26 mouse cellular contexts compared by ENCODE assay signal in the genomic region with DNA sequence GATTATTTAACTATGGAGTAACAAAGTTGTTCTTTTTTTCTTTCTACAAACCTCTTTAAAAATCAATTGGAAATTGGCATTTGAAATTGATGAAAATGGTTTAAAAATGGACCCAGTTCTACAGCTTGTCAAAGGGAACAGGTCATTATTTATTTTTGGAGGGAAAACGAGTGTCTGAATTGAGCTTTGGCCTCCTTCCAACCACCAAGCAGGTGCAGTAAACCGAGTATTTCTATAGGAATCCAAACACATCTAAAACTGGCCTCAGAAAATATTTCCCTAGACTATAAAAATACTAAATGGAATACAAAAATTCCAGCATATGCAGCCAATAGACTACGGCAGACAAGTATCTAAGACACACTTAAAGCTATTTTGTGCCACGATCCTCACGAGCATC.
DNase-seq lines count a peak whose midpoint lies in the region; ATAC-seq lines count a peak whose summit lies in the region.
"Had no signal": no experiment of that assay in that cellular context is flagged by ENCODE, and none has a peak within 500 bp of the region (broad histone marks: within the 10 kb centered on the region; RNA-seq: fewer than 3 reads in every experiment).

No protein-coding gene starts in this region.

- H3K27me3 ChIP-seq in heart, embryonic 15.5 days: no peaks in the 10 kb centered on the region
- no peaks in the 10 kb centered on the region for H3K27me3 ChIP-seq in heart, embryonic 12.5 days (replicated peaks)
- H3K27me3 ChIP-seq in midbrain, embryonic 14.5 days (ENCODE audit: control insufficient read depth, insufficient read depth, low read length): no peaks in the 10 kb centered on the region
- no peaks in the 10 kb centered on the region for H3K27me3 ChIP-seq in midbrain, embryonic 15.5 days (replicated peaks)
- no peaks in the 10 kb centered on the region for H3K27me3 ChIP-seq in limb, embryonic 15.5 days
- no peaks in the 10 kb centered on the region for H3K27me3 ChIP-seq in neural tube, embryonic 15.5 days (replicated peaks)
- H3K27me3 ChIP-seq: embryonic facial prominence, embryonic 13.5 days; forebrain, embryonic 12.5 days; liver, embryonic 13.5 days; midbrain, embryonic 12.5 days; neural tube, embryonic 13.5 days; Patski had no signal

- H3K9me3 ChIP-seq in heart, embryonic 15.5 days (replicated peaks): no peaks in the 10 kb centered on the region
- H3K9me3 ChIP-seq in heart, embryonic 12.5 days (replicated peaks): no peaks in the 10 kb centered on the region
- H3K9me3 ChIP-seq in midbrain, embryonic 14.5 days (ENCODE audit: control insufficient read depth, low read length): no peaks in the 10 kb centered on the region
- H3K9me3 ChIP-seq in midbrain, embryonic 15.5 days: no peaks in the 10 kb centered on the region
- H3K9me3 ChIP-seq in limb, embryonic 15.5 days: no peaks in the 10 kb centered on the region
- no peaks in the 10 kb centered on the region for H3K9me3 ChIP-seq in neural tube, embryonic 15.5 days (replicated peaks)
- H3K9me3 ChIP-seq: embryonic facial prominence, embryonic 13.5 days; forebrain, embryonic 12.5 days; G1E; hindbrain, embryonic 10.5 days; liver, embryonic 13.5 days; midbrain, embryonic 12.5 days; neural tube, embryonic 13.5 days had no signal

- H3K9ac ChIP-seq in heart, embryonic 15.5 days: no peak overlapping the region
- no peak overlapping the region for H3K9ac ChIP-seq in heart, embryonic 12.5 days
- H3K9ac ChIP-seq in midbrain, embryonic 14.5 days (replicated peaks; ENCODE audit: low read length): no peak overlapping the region
- no peak overlapping the region for H3K9ac ChIP-seq in midbrain, embryonic 15.5 days
- no peak overlapping the region for H3K9ac ChIP-seq in limb, embryonic 15.5 days
- H3K9ac ChIP-seq in neural tube, embryonic 15.5 days (replicated peaks): no peak overlapping the region
- H3K9ac ChIP-seq: embryonic facial prominence, embryonic 13.5 days; forebrain, embryonic 12.5 days; liver, embryonic 13.5 days; midbrain, embryonic 12.5 days; neural tube, embryonic 13.5 days had no signal

- no peak for ATAC-seq in heart, embryonic 15.5 days (replicated peaks; ENCODE audit: insufficient number of reproducible peaks, insufficient read depth, low FRiP score, low read depth)
- ATAC-seq in heart, embryonic 12.5 days (ENCODE audit: insufficient number of reproducible peaks, low FRiP score): no peak
- no peak for ATAC-seq in midbrain, embryonic 14.5 days (ENCODE audit: low FRiP score, low TSS enrichment)
- no peak for ATAC-seq in midbrain, embryonic 15.5 days (replicated peaks)
- ATAC-seq in limb, embryonic 15.5 days (ENCODE audit: insufficient number of reproducible peaks, low FRiP score, low TSS enrichment, low read depth): no peak
- no peak for ATAC-seq in neural tube, embryonic 15.5 days (ENCODE audit: low FRiP score)
- ATAC-seq: hindbrain, embryonic 16.5 days; intestine, postnatal 0 days; Patski had no signal

- H3K4me1 ChIP-seq in heart, embryonic 15.5 days (replicated peaks): peaks cover 7% of the 10 kb centered on the region
- H3K4me1 ChIP-seq in heart, embryonic 12.5 days (replicated peaks): peaks cover 13% of the 10 kb centered on the region
- H3K4me1 ChIP-seq in midbrain, embryonic 14.5 days (ENCODE audit: control insufficient read depth, insufficient read depth, low read length): no peaks in the 10 kb centered on the region
- H3K4me1 ChIP-seq in midbrain, embryonic 15.5 days: peaks cover 5% of the 10 kb centered on the region; the same call in 1 of the 2 replicates
- peaks cover 20% of the 10 kb centered on the region for H3K4me1 ChIP-seq in limb, embryonic 15.5 days
- peaks cover 3% of the 10 kb centered on the region for H3K4me1 ChIP-seq in neural tube, embryonic 15.5 days
- H3K4me1 ChIP-seq: forebrain, embryonic 12.5 days; liver, embryonic 13.5 days; midbrain, embryonic 12.5 days had no signal

- peak; percentile 75 for DNase-seq in cerebellum, adult 9-10 months
- DNase-seq in cerebellum, adult 8-10 months: no peak
- no peak for DNase-seq in midbrain, embryonic 14.5 days
- DNase-seq: embryo, embryonic 11 days; layer of hippocampus, adult 9-11 months; liver, embryonic 13.5 days; lung, adult 2 months; lung, postnatal 14 days; right cerebral cortex, adult 18-20 months; right cerebral cortex, postnatal 4 days; thymus, adult 18-20 months had no signal

- 48% methylated on average over 5 of the region's 5 CpGs for WGBS in heart, embryonic 15.5 days
- 54% methylated on average over 5 of the region's 5 CpGs for WGBS in heart, embryonic 12.5 days
- WGBS in midbrain, embryonic 14.5 days: 77% methylated on average over 5 of the region's 5 CpGs
- 72% methylated on average over 5 of the region's 5 CpGs for WGBS in midbrain, embryonic 15.5 days
- 28% methylated on average over 5 of the region's 5 CpGs for WGBS in limb, embryonic 15.5 days
- 57% methylated on average over 5 of the region's 5 CpGs for WGBS in neural tube, embryonic 15.5 days

- H3K27ac ChIP-seq in heart, embryonic 15.5 days: 0 out of 2 replicates have a peak overlapping the region, but pooled peaks have one; percentile 9
- H3K27ac ChIP-seq in heart, embryonic 12.5 days (ENCODE audit: poor library complexity, severe bottlenecking): no peak overlapping the region
- H3K27ac ChIP-seq in midbrain, embryonic 14.5 days (replicated peaks; ENCODE audit: low read depth, low read length): 0 out of 2 replicates have a peak overlapping the region, but pooled peaks have one; percentile 5
- no peak overlapping the region for H3K27ac ChIP-seq in midbrain, embryonic 15.5 days
- H3K27ac ChIP-seq in limb, embryonic 15.5 days: peak overlapping the region; percentile 64; the same call in 1 of the 2 replicates
- no peak overlapping the region for H3K27ac ChIP-seq in neural tube, embryonic 15.5 days (replicated peaks)
- H3K27ac ChIP-seq: embryonic facial prominence, embryonic 13.5 days; hindbrain, embryonic 10.5 days; liver, embryonic 13.5 days; midbrain, embryonic 12.5 days; neural tube, embryonic 13.5 days had no signal

- no peak overlapping the region for H3K4me3 ChIP-seq in heart, embryonic 15.5 days
- H3K4me3 ChIP-seq in heart, embryonic 12.5 days: no peak overlapping the region
- H3K4me3 ChIP-seq in midbrain, embryonic 14.5 days (replicated peaks; ENCODE audit: low read depth, low read length): no peak overlapping the region
- H3K4me3 ChIP-seq in midbrain, embryonic 15.5 days: no peak overlapping the region
- H3K4me3 ChIP-seq in limb, embryonic 15.5 days: no peak overlapping the region
- no peak overlapping the region for H3K4me3 ChIP-seq in neural tube, embryonic 15.5 days (replicated peaks)
- H3K4me3 ChIP-seq: embryonic facial prominence, embryonic 13.5 days; erythroblast, embryonic 14.5 days; forebrain, embryonic 12.5 days; hindbrain, embryonic 10.5 days; liver, embryonic 13.5 days; midbrain, embryonic 12.5 days; neural tube, embryonic 13.5 days had no signal

- H3K4me2 ChIP-seq in heart, embryonic 15.5 days: no peak overlapping the region
- H3K4me2 ChIP-seq in heart, embryonic 12.5 days: no peak overlapping the region
- no peak overlapping the region for H3K4me2 ChIP-seq in midbrain, embryonic 14.5 days (ENCODE audit: low read length)
- no peak overlapping the region for H3K4me2 ChIP-seq in midbrain, embryonic 15.5 days
- H3K4me2 ChIP-seq in limb, embryonic 15.5 days: no peak overlapping the region
- no peak overlapping the region for H3K4me2 ChIP-seq in neural tube, embryonic 15.5 days
- H3K4me2 ChIP-seq: embryonic facial prominence, embryonic 13.5 days; forebrain, embryonic 12.5 days; liver, embryonic 13.5 days; midbrain, embryonic 12.5 days; neural tube, embryonic 13.5 days had no signal

- H3K36me3 ChIP-seq in heart, embryonic 15.5 days: peaks cover 4% of the 10 kb centered on the region; the same call in 1 of the 2 replicates
- H3K36me3 ChIP-seq in heart, embryonic 12.5 days: peaks cover 18% of the 10 kb centered on the region
- peaks cover 22% of the 10 kb centered on the region; the same call in 1 of the 2 replicates for H3K36me3 ChIP-seq in midbrain, embryonic 14.5 days (ENCODE audit: control insufficient read depth, insufficient read depth, low read length)
- no peaks in the 10 kb centered on the region for H3K36me3 ChIP-seq in midbrain, embryonic 15.5 days (replicated peaks)
- 0 out of 2 replicates have a peak, but pooled peaks cover 4% of the 10 kb centered on the region for H3K36me3 ChIP-seq in limb, embryonic 15.5 days
- H3K36me3 ChIP-seq in neural tube, embryonic 15.5 days: peaks cover 11% of the 10 kb centered on the region
- H3K36me3 ChIP-seq: G1E; liver, embryonic 13.5 days had no signal

Comparison
In these comparisons a context has a peak if more than half of its experiments do, and no peak if none do; other contexts are left out.
1. H3K27ac ChIP-seq: peak in heart, embryonic 15.5 days (single experiment), midbrain, embryonic 14.5 days (single experiment) and limb, embryonic 15.5 days (single experiment); none in heart, embryonic 12.5 days (single experiment), midbrain, embryonic 15.5 days (single experiment) and neural tube, embryonic 15.5 days (single experiment).